Mouse (Mus musculus): ENCODE data around the gene Ap5b1. TPM values are rescaled to one million over a fixed set of nuclear protein-coding genes. Genes with fewer than 3 reads are reported as not detected.

The Ap5b1 gene
- polyA plus RNA-seq (2014; fragmentation: Illumina TruSeq; extraction: RNeasy Lipid Tissue Mini Kit (QIAGEN cat#74804); ENCODE audit: low read depth, low replicate concordance), result 1.9 TPM

GRCm38 (mm10) chr19:5567534-5568469 is at the start of gene Ap5b1:
TSS of gene Ap5b1 (plus strand) at chr19:5568025.

DNA sequence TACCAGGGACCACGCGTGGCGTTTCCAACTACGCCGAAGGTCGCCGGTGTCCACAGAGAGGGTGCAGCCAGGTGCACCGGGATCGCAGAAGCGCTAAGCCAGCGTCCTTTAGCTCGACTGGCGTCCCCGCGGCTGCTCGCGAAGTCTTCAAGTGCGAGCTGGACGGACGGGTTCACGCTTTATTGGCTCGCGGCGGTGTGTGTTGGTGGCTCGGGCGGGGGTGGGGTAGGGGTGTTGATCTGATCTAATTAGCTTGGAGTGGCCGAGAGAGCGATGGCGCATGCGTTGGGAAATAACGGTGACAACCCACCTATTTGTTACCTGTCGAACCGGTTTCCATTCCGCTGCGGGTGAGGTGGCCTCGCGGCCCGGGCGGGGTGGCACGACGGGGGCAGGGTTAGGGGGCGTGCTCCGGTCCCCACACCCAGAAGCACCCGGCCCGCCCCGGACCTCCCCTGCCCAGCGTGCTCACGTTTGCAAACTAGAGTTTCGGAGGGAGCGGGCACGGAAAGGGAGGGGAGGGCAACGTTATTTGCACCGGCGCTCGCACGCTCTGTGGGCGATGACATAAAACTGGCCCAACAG is 7.3 kb upstream of the Ap5b1 start, which contains the start of gene Ovol1:
Gene Ovol1 (minus strand): TSS at position 190 of the 585 bp plus-strand sequence.

GRCm38 (mm10) chr19:5601752-5602541 is 34.1 kb downstream of the Ap5b1 start, which contains the start of gene Rnaseh2c:
TSS of gene Rnaseh2c (plus strand) at chr19:5601873.

DNA sequence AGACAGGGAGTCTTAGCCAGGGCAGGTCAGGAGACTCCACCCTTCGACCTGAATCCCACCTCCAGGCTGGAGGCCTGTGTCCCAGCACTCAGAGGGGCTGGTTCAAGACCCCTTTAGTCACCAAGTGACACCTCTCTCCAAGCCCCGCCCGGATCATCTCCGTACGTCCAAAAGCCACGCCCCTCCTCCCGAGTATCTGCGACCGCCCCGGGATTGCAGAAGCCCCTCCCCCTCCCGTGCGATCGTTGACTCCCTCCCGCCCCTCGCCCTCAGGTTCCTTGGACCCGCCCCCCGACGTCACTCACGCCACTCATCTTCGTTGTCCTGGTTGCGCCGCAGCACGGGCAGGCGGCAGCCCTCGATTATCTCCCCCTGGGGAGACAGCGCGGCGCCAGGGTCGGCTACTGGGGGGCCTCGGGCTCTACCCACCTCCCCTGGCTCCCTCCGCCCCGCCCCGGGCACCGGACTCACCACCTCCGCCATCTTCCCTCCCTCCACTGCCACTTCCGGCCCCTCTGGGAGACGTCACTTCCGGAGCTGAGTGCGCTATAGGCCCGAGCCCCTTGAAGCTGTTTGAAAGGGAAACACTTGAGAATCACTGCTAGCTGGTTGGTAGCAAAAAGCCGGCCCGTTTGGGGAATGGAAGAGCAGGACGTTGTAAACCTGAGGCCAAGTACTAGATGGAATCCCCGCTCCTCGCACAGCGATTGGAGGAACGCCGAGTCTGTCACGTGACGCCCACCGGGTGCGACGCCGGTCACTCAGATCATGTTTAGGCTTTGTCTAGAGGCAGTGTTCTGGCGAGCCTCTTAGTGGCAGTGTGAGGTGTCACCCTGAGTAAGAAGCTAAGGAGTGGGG is 42.0 kb downstream of the Ap5b1 start, which contains the start of gene Kat5:
Gene Kat5 (minus strand): TSS at position 691 of the 858 bp plus-strand sequence.

Other genes starting within 250 kb of the Ap5b1 start
- not detected for gene Catsper1, start 232.3 kb upstream of the Ap5b1 start, polyA plus RNA-seq (2014; fragmentation: Illumina TruSeq; extraction: RNeasy Lipid Tissue Mini Kit (QIAGEN cat#74804); ENCODE audit: low read depth, low replicate concordance)
- 5.7 TPM for gene Cst6, start 218.5 kb upstream of the Ap5b1 start, polyA plus RNA-seq (2014; fragmentation: Illumina TruSeq; extraction: RNeasy Lipid Tissue Mini Kit (QIAGEN cat#74804); ENCODE audit: low read depth, low replicate concordance)
- 23.0 TPM for gene Eif1ad, start 201.3 kb upstream of the Ap5b1 start, polyA plus RNA-seq (2014; fragmentation: Illumina TruSeq; extraction: RNeasy Lipid Tissue Mini Kit (QIAGEN cat#74804); ENCODE audit: low read depth, low replicate concordance)
- 122 TPM for gene Banf1, start 200.9 kb upstream of the Ap5b1 start, polyA plus RNA-seq (2014; fragmentation: Illumina TruSeq; extraction: RNeasy Lipid Tissue Mini Kit (QIAGEN cat#74804); ENCODE audit: low read depth, low replicate concordance)
- gene Sart1, start 179.3 kb upstream of the Ap5b1 start, polyA plus RNA-seq (2014; fragmentation: Illumina TruSeq; extraction: RNeasy Lipid Tissue Mini Kit (QIAGEN cat#74804); ENCODE audit: low read depth, low replicate concordance), result 43.7 TPM
- gene Tsga10ip, start 165.5 kb upstream of the Ap5b1 start, polyA plus RNA-seq (2014; fragmentation: Illumina TruSeq; extraction: RNeasy Lipid Tissue Mini Kit (QIAGEN cat#74804); ENCODE audit: low read depth, low replicate concordance), result not detected
- gene Drap1, start 143.0 kb upstream of the Ap5b1 start, polyA plus RNA-seq (2014; fragmentation: Illumina TruSeq; extraction: RNeasy Lipid Tissue Mini Kit (QIAGEN cat#74804); ENCODE audit: low read depth, low replicate concordance), result 391 TPM
- 33.9 TPM for gene AI837181, start 142.9 kb upstream of the Ap5b1 start, polyA plus RNA-seq (2014; fragmentation: Illumina TruSeq; extraction: RNeasy Lipid Tissue Mini Kit (QIAGEN cat#74804); ENCODE audit: low read depth, low replicate concordance)
- gene Fosl1, start 120.5 kb upstream of the Ap5b1 start, polyA plus RNA-seq (2014; fragmentation: Illumina TruSeq; extraction: RNeasy Lipid Tissue Mini Kit (QIAGEN cat#74804); ENCODE audit: low read depth, low replicate concordance), result not detected
- 6.9 TPM for gene Ccdc85b, start 110.1 kb upstream of the Ap5b1 start, polyA plus RNA-seq (2014; fragmentation: Illumina TruSeq; extraction: RNeasy Lipid Tissue Mini Kit (QIAGEN cat#74804); ENCODE audit: low read depth, low replicate concordance)
- 44.4 TPM for gene Fibp, start 107.4 kb upstream of the Ap5b1 start, polyA plus RNA-seq (2014; fragmentation: Illumina TruSeq; extraction: RNeasy Lipid Tissue Mini Kit (QIAGEN cat#74804); ENCODE audit: low read depth, low replicate concordance)
- not detected for gene Ctsw, start 99.5 kb upstream of the Ap5b1 start, polyA plus RNA-seq (2014; fragmentation: Illumina TruSeq; extraction: RNeasy Lipid Tissue Mini Kit (QIAGEN cat#74804); ENCODE audit: low read depth, low replicate concordance)
- gene Efemp2, start 94.1 kb upstream of the Ap5b1 start, polyA plus RNA-seq (2014; fragmentation: Illumina TruSeq; extraction: RNeasy Lipid Tissue Mini Kit (QIAGEN cat#74804); ENCODE audit: low read depth, low replicate concordance), result 14.6 TPM
- gene Mus81, start 79.6 kb upstream of the Ap5b1 start, polyA plus RNA-seq (2014; fragmentation: Illumina TruSeq; extraction: RNeasy Lipid Tissue Mini Kit (QIAGEN cat#74804); ENCODE audit: low read depth, low replicate concordance), result 33.4 TPM
- 173 TPM for gene Cfl1, start 77.6 kb upstream of the Ap5b1 start, polyA plus RNA-seq (2014; fragmentation: Illumina TruSeq; extraction: RNeasy Lipid Tissue Mini Kit (QIAGEN cat#74804); ENCODE audit: low read depth, low replicate concordance)
- 1.8 TPM for gene 1700020D05Rik, start 64.2 kb upstream of the Ap5b1 start, polyA plus RNA-seq (2014; fragmentation: Illumina TruSeq; extraction: RNeasy Lipid Tissue Mini Kit (QIAGEN cat#74804); ENCODE audit: low read depth, low replicate concordance)
- 10.1 TPM for gene Snx32, start 57.5 kb upstream of the Ap5b1 start, polyA plus RNA-seq (2014; fragmentation: Illumina TruSeq; extraction: RNeasy Lipid Tissue Mini Kit (QIAGEN cat#74804); ENCODE audit: low read depth, low replicate concordance)
- gene Ovol1, start 7.4 kb upstream of the Ap5b1 start, polyA plus RNA-seq (2014; fragmentation: Illumina TruSeq; extraction: RNeasy Lipid Tissue Mini Kit (QIAGEN cat#74804); ENCODE audit: low read depth, low replicate concordance), result not detected
- gene Rnaseh2c, start 33.8 kb downstream of the Ap5b1 start, polyA plus RNA-seq (2014; fragmentation: Illumina TruSeq; extraction: RNeasy Lipid Tissue Mini Kit (QIAGEN cat#74804); ENCODE audit: low read depth, low replicate concordance), result 28.9 TPM
- gene Kat5, start 42.2 kb downstream of the Ap5b1 start, polyA plus RNA-seq (2014; fragmentation: Illumina TruSeq; extraction: RNeasy Lipid Tissue Mini Kit (QIAGEN cat#74804); ENCODE audit: low read depth, low replicate concordance), result 30.9 TPM
- gene Rela, start 69.5 kb downstream of the Ap5b1 start, polyA plus RNA-seq (2014; fragmentation: Illumina TruSeq; extraction: RNeasy Lipid Tissue Mini Kit (QIAGEN cat#74804); ENCODE audit: low read depth, low replicate concordance), result 30.4 TPM
- gene Sipa1, start 95.7 kb downstream of the Ap5b1 start, polyA plus RNA-seq (2014; fragmentation: Illumina TruSeq; extraction: RNeasy Lipid Tissue Mini Kit (QIAGEN cat#74804); ENCODE audit: low read depth, low replicate concordance), result 16.2 TPM
- 22.2 TPM for gene Map3k11, start 120.7 kb downstream of the Ap5b1 start, polyA plus RNA-seq (2014; fragmentation: Illumina TruSeq; extraction: RNeasy Lipid Tissue Mini Kit (QIAGEN cat#74804); ENCODE audit: low read depth, low replicate concordance)
- gene Pcnx3, start 120.9 kb downstream of the Ap5b1 start, polyA plus RNA-seq (2014; fragmentation: Illumina TruSeq; extraction: RNeasy Lipid Tissue Mini Kit (QIAGEN cat#74804); ENCODE audit: low read depth, low replicate concordance), result 22.7 TPM
- not detected for gene Kcnk7, start 136.3 kb downstream of the Ap5b1 start, polyA plus RNA-seq (2014; fragmentation: Illumina TruSeq; extraction: RNeasy Lipid Tissue Mini Kit (QIAGEN cat#74804); ENCODE audit: low read depth, low replicate concordance)
- 120 TPM for gene Ehbp1l1, start 158.3 kb downstream of the Ap5b1 start, polyA plus RNA-seq (2014; fragmentation: Illumina TruSeq; extraction: RNeasy Lipid Tissue Mini Kit (QIAGEN cat#74804); ENCODE audit: low read depth, low replicate concordance)
- gene Fam89b, start 161.6 kb downstream of the Ap5b1 start, polyA plus RNA-seq (2014; fragmentation: Illumina TruSeq; extraction: RNeasy Lipid Tissue Mini Kit (QIAGEN cat#74804); ENCODE audit: low read depth, low replicate concordance), result 27.2 TPM
- 41.9 TPM for gene Ltbp3, start 172.9 kb downstream of the Ap5b1 start, polyA plus RNA-seq (2014; fragmentation: Illumina TruSeq; extraction: RNeasy Lipid Tissue Mini Kit (QIAGEN cat#74804); ENCODE audit: low read depth, low replicate concordance)
- gene Scyl1, start 203.4 kb downstream of the Ap5b1 start, polyA plus RNA-seq (2014; fragmentation: Illumina TruSeq; extraction: RNeasy Lipid Tissue Mini Kit (QIAGEN cat#74804); ENCODE audit: low read depth, low replicate concordance), result 64.9 TPM